In genomic region chr13:59904415-59904814, GRCm38 (mm10) we compare ENCODE assay signal across 12 mouse cellular contexts.
"Had no signal": no experiment of that assay in that cellular context is flagged by ENCODE, and none has a peak within 500 bp of the region (broad histone marks: within the 10 kb centered on the region; RNA-seq: fewer than 3 reads in every experiment).

No protein-coding gene starts in this region.

- ATAC-seq: inflammation-experienced regulatory T-cells, adult 6 months had no signal

- H3K36me3 ChIP-seq: limb, embryonic 15.5 days; midbrain, embryonic 10.5 days; neural tube, embryonic 13.5 days; stomach, embryonic 15.5 days had no signal

- H3K27me3 ChIP-seq: limb, embryonic 15.5 days; neural tube, embryonic 13.5 days; stomach, embryonic 15.5 days had no signal

- H3K4me2 ChIP-seq: limb, embryonic 15.5 days; neural tube, embryonic 13.5 days; stomach, embryonic 15.5 days had no signal

- H3K27ac ChIP-seq: left cerebral cortex, adult 2 months; limb, embryonic 15.5 days; liver, embryonic 14.5 days; midbrain, embryonic 10.5 days; neural tube, embryonic 13.5 days; stomach, embryonic 15.5 days had no signal

- DNase-seq: lung, adult 18-20 months; lung, postnatal 4 days; right cerebral cortex, postnatal 4 days; thymus, adult 2 months; thymus, postnatal 25 days had no signal

- H3K4me3 ChIP-seq: left cerebral cortex, adult 2 months; limb, embryonic 15.5 days; midbrain, embryonic 10.5 days; neural tube, embryonic 13.5 days; stomach, embryonic 15.5 days had no signal

- H3K9me3 ChIP-seq: limb, embryonic 15.5 days; neural tube, embryonic 13.5 days; stomach, embryonic 15.5 days had no signal

- H3K9ac ChIP-seq: limb, embryonic 15.5 days; liver, embryonic 14.5 days; neural tube, embryonic 13.5 days; stomach, embryonic 15.5 days had no signal

- H3K4me1 ChIP-seq: limb, embryonic 15.5 days; stomach, embryonic 15.5 days had no signal
